Mouse (Mus musculus): ENCODE data around the gene Stat5a.

Stat5a gene

GRCm38 (mm10) chr11:100896078-100896477 is 36.9 kb downstream of the Stat5a start:
- DNase-seq (ENCODE audit: low spot score in 2 of 2) = no peak

GRCm38 (mm10) chr11:100897294-100898231 is 38.4 kb downstream of the Stat5a start:
- peak; percentile 72 to 80 for DNase-seq (ENCODE audit: low spot score in 2 of 2)

- no peak for DNase-seq (ENCODE audit: low spot score in 2 of 2)
These were observed 39.5 kb downstream of the Stat5a start for GRCm38 (mm10) chr11:100898441-100899199.

GRCm38 (mm10) chr11:100904580-100905351 is 45.6 kb downstream of the Stat5a start:
- no peak for DNase-seq (ENCODE audit: low spot score in 2 of 2)

- DNase-seq (ENCODE audit: low spot score in 2 of 2) = no peak
These were observed 46.8 kb downstream of the Stat5a start for GRCm38 (mm10) chr11:100905929-100906328.

GRCm38 (mm10) chr11:100906885-100907284 is 47.7 kb downstream of the Stat5a start:
- DNase-seq (ENCODE audit: low spot score in 2 of 2) = no peak

GRCm38 (mm10) chr11:100908112-100908511 is 49.0 kb downstream of the Stat5a start:
- DNase-seq (ENCODE audit: low spot score in 2 of 2) = no peak

- DNase-seq (ENCODE audit: low spot score in 2 of 2) = no peak
These were observed 49.4 kb downstream of the Stat5a start for GRCm38 (mm10) chr11:100908567-100908966.

- no peak for DNase-seq (ENCODE audit: low spot score in 2 of 2)
These were observed 53.4 kb downstream of the Stat5a start for GRCm38 (mm10) chr11:100912401-100913155.

- no peak for DNase-seq (ENCODE audit: low spot score in 2 of 2)
These were observed 55.3 kb downstream of the Stat5a start for GRCm38 (mm10) chr11:100914415-100914814.

- DNase-seq (ENCODE audit: low spot score in 2 of 2) = no peak
These were observed 55.9 kb downstream of the Stat5a start for GRCm38 (mm10) chr11:100915063-100915462.

GRCm38 (mm10) chr11:100916432-100916971 is 57.4 kb downstream of the Stat5a start:
- no peak for DNase-seq (ENCODE audit: low spot score in 2 of 2)

- DNase-seq (ENCODE audit: low spot score in 2 of 2) = no peak
These were observed 58.9 kb downstream of the Stat5a start for GRCm38 (mm10) chr11:100918007-100918406.

GRCm38 (mm10) chr11:100920887-100921624 is 61.9 kb downstream of the Stat5a start:
- no peak for DNase-seq (ENCODE audit: low spot score in 2 of 2)

- no peak for DNase-seq (ENCODE audit: low spot score in 2 of 2)
These were observed 65.3 kb downstream of the Stat5a start for GRCm38 (mm10) chr11:100924386-100924919.

- DNase-seq (ENCODE audit: low spot score in 2 of 2) = no peak
These were observed 68.2 kb downstream of the Stat5a start for GRCm38 (mm10) chr11:100927386-100927785.

- no peak for DNase-seq (ENCODE audit: low spot score in 2 of 2)
These were observed 71.5 kb downstream of the Stat5a start for GRCm38 (mm10) chr11:100930611-100931010.

GRCm38 (mm10) chr11:100931254-100931921 is 72.2 kb downstream of the Stat5a start:
- no peak for DNase-seq (ENCODE audit: low spot score in 2 of 2)
